Mouse (Mus musculus) adrenal gland, postnatal 0 days (tissue): ENCODE measurements around the gene Podxl2. TPM values are rescaled to one million over a fixed set of nuclear protein-coding genes. Genes with fewer than 3 reads are reported as not detected.

Source experiments
- polyA plus RNA-seq: library from polyadenylated mRNA; unstranded; fragments of >200 nt; fragmentation: Nextera tagmentation; extraction: Ambion mirVana; gene quantifications from 2 replicates; pipeline ENCODE4 v1.2.1, GENCODE M21; 2015

Podxl2 gene
- 63.2 and 106 TPM in 2 replicates for polyA plus RNA-seq

DNA sequence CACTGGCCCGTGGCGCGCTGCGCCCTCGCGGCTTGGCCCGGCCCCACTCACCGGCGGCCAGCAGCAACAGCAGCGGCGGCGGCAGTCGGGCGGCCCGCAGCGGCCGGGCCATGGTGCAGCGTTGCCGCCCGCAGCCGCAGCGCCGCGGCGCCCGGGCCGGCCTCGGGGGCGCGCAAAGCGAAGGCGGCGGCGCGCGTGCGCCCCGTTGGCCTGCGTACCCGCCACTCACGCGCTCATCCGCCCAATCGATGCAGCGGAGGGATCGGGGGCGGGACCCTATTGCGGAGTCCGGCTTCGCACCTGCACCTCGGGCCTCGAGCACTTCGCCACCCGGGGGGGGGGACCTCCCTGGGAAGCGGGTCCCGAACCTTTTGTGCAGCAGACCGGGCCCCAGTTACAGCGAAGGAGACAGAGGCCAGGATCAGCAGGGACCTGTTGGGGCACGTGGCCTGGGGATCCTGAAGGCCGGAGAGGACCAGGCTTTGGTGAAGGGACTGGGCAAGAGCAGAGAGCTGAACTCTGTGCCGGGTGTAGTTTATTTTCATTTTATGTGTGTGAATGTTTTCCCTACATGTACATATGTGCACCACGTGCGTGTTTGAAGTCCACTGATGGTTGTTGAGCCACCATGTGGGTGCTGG, at the start of gene Podxl2:
TSS of gene Podxl2 (minus strand) at position 177 of the 641 bp plus-strand sequence.

DNA sequence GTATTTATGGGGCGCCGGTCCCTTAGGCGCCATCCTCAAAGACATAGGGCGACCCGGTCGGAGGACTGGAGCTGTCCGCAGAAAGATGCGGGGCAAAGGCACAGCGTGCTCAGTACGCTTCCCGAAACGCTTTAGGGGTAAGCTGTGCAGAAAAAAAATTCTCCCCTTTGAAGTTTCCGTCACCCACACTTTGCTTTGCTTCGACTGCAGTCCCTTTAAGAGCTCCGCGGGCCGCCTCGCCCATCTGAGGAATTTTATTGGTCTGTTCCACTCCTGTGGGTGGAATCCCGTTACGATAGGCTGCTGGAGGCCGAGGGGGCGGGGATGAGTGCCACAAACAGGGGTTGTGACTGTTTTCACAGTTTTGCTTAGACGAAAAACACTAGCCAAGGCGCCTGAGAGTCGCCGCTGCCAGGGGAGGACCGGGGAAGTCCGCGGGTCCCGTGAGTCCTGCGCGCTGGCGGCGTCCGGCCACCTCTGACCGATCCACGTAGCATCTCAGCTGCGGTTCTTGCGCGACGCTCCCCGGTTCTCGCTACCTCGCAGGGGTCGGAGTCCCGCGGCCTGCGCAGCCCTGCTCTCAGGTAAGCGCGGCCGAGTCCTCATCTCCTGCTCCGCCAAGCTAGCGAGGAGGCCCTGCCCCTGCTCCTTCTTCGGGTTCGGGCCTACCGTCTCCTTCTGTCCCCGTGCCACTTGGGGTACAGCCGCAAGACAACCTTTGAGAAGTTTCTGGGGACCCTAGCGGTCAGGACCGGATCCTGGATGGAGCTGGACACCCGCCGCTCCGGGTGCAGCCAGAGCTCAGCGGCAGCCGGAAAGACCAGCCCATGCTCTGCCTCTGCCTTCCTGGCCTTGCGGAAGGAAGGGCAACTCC, 27.3 kb upstream of the Podxl2 start, which contains the start of gene Tpra1:
TSS of gene Tpra1 (plus strand) at position 305 of the 874 bp plus-strand sequence.

DNA sequence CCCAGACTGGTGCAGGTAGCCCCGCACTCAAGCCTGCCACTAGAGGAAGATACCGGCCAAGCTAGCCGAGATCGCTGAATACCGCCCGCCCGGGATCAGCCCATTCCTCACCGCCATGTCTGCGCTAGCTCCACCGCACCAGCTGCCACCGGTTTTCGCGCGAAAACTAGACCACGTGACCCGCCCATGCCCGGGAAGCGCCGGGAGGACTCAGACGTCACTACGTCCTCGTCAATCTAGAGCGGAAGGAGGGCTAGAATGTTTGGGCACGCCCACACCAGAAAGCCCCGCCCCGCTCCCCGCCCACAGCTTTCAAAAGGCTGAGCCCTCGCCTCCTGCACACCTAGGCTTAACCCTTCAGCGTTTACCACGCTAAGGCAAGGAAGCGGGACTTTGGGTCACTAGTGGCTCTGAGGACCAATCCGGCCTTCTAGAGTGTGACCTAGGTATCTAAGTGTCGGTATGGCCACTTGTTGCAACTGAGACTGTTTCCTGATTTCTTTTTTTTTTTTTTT, 23.7 kb upstream of the Podxl2 start, which contains the start of gene Mcm2:
TSS of gene Mcm2 (minus strand) at position 247 of the 515 bp plus-strand sequence.

DNA sequence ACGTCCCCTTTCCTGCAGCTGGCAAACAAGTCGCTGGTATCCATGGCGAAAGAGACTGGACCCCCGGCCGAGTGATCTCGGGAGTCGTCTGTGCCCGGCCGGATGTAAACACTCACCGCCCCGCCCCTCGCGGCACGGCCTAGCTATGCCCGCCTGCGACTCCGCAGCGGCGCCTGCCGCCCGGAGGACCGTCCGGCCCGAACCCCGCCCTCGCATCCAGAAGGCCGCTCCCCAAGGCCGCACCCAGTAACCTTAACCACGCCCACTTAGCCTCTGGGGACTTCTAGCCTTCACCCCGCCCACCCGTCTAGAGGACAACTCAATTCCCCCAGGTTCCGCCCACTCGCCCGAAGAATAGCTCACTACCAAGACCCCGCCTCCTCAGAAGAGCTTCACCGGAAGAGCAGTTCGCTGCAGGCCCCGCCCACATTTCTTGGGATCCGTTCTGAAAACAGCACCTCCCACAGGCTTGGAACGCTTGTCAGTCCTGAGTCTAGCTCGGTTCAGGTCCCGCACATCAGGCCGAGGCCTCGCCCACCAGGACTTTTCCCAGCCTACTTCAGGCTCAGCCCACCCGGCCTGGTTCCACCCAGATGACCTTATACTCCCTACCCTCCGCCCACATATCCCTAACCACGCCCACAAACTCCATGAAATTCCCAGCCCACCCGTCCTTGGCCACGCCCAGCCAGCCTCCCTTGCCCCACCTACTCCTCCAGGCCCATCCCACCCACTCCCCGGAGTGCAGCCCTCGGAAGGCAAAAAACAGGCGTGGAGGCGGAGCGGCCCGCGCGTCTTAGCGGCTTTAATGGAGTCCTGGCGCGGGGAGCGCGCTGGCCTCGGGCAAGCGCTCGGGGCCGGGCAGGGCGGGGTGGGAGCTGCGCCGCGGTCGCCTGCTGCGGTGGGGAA, 32.8 kb downstream of the Podxl2 start, which contains the start of gene Abtb1:
TSS of gene Abtb1 (minus strand) at position 204 of the 909 bp plus-strand sequence.

Other genes starting within 250 kb of the Podxl2 start
- gene Kbtbd12, start 237.1 kb downstream of the Podxl2 start, polyA plus RNA-seq = 0.08 and 0.91 TPM in 2 replicates
- 53.6 and 57.4 TPM in 2 replicates for gene Mgll, start 150.6 kb downstream of the Podxl2 start, polyA plus RNA-seq
- 36.9 and 56.9 TPM in 2 replicates for gene Abtb1, start 33.1 kb downstream of the Podxl2 start, polyA plus RNA-seq
- gene Mcm2, start 23.7 kb upstream of the Podxl2 start, polyA plus RNA-seq = 23.7 and 42.7 TPM in 2 replicates
- 55.0 and 115 TPM in 2 replicates for gene Tpra1, start 27.2 kb upstream of the Podxl2 start, polyA plus RNA-seq